Mouse (Mus musculus) spleen, adult 2 months (tissue): ENCODE measurements around the gene Srgap2.

Source experiments
- CTCF ChIP-seq: fragments of 200-500 bp; IDR thresholded peaks from 2 replicates; pipeline ENCODE4 v1.5.1; 2011; ENCODE audit warnings: mild to moderate bottlenecking, inconsistent platforms; ENCODE audit not compliant: insufficient read depth, insufficient read length, insufficient replicate concordance; ENCODE audit errors: extremely low read depth
- POLR2A ChIP-seq: fragments of 200-500 bp; IDR thresholded peaks from 2 replicates; pipeline ENCODE4 v1.6.1; 2011; ENCODE audit warnings: low read depth, low read length, inconsistent platforms

- no peak for TF ChIP-seq POLR2A
- no peak for TF ChIP-seq CTCF
These were observed 34.8 kb downstream of the Srgap2 start for GRCm38 (mm10) chr1:131492360-131492759.
